Mouse (Mus musculus) stomach, postnatal 0 days (tissue): ENCODE results near the gene Plcl2.

Source experiments
- CTCF ChIP-seq: IDR thresholded peaks from 2 replicates; pipeline ENCODE4 v1.5.1; 2016; ENCODE audit warnings: antibody characterized with exemption, low read depth, mild to moderate bottlenecking, moderate library complexity
- EP300 ChIP-seq: optimal IDR thresholded peaks from 2 replicates; pipeline ENCODE3; 2016; ENCODE audit warnings: antibody characterized with exemption

DNA sequence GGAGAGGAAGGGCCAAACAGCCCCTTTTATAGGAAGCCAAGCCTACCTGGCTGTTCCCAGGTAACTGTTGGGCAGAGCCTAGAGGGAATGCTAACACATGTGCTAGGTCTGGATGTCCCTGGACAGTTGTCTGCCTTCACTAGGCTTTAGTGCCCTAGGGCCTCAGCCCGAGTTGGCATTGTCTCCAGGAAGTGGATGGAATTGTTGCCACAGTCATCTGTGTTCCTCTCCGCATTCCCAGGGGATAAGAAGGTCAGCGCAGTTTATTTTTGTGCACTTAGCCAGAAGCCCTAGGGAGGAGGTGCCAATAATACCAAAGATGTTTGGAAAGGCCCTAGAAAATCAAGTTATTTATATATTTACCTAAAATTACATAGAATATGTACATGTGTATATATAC is 173.5 kb downstream of the Plcl2 start:
- no peak for TF ChIP-seq CTCF
- TF ChIP-seq EP300: no peak
